21 mouse cellular contexts compared by ENCODE assay signal in genomic region chr15:62215616-62216398, GRCm38 (mm10).
A peak's percentile ranks its signal among the peaks of the same experiment; 100 is the strongest.
DNase-seq lines count a peak whose midpoint lies in the region; ATAC-seq and TF ChIP-seq lines count a peak whose summit lies in the region.
"Had no signal": no experiment of that assay in that cellular context is flagged by ENCODE, and none has a peak within 500 bp of the region (broad histone marks: within the 10 kb centered on the region; RNA-seq: fewer than 3 reads in every experiment).

No protein-coding gene starts in this region.

- TF ChIP-seq EP300 in MEL (IDR thresholded peaks at IDR 0.05; ENCODE audit: low read depth in 1 of 2, low read length in 2 of 2) = no peak

- no peak overlapping the region for H3K4me3 ChIP-seq in heart, embryonic 14.5 days (ENCODE audit: control insufficient read depth in 1 of 2, insufficient read depth in 1 of 2, low read depth in 1 of 2, low read length in 2 of 2)
- H3K4me3 ChIP-seq in MEL (ENCODE audit: control insufficient read depth in 1 of 2, insufficient read depth in 1 of 2, low read depth in 2 of 2, low read length in 2 of 2) = peak overlapping the region; percentile 61 to 72
- H3K4me3 ChIP-seq in liver, embryonic 15.5 days (replicated peaks) = no peak overlapping the region
- H3K4me3 ChIP-seq: embryonic facial prominence, embryonic 13.5 days; forebrain, embryonic 15.5 days; heart, embryonic 12.5 days; hindbrain, embryonic 15.5 days; limb, embryonic 13.5 days; lung, embryonic 15.5 days; midbrain, embryonic 15.5 days had no signal

- no peak overlapping the region for H3K9ac ChIP-seq in heart, embryonic 14.5 days (ENCODE audit: low read length)
- peak overlapping the region; percentile 78 for H3K9ac ChIP-seq in MEL (ENCODE audit: control insufficient read depth, low read depth, low read length, poor library complexity, severe bottlenecking)
- no peak overlapping the region for H3K9ac ChIP-seq in liver, embryonic 15.5 days
- H3K9ac ChIP-seq: embryonic facial prominence, embryonic 13.5 days; forebrain, embryonic 15.5 days; heart, embryonic 12.5 days; hindbrain, embryonic 15.5 days; limb, embryonic 13.5 days; lung, embryonic 15.5 days; midbrain, embryonic 15.5 days had no signal

- H3K9me3 ChIP-seq in heart, embryonic 14.5 days (ENCODE audit: control insufficient read depth, low read length) = no peaks in the 10 kb centered on the region
- no peaks in the 10 kb centered on the region for H3K9me3 ChIP-seq in MEL (replicated peaks; ENCODE audit: insufficient read depth, low read length)
- H3K9me3 ChIP-seq in liver, embryonic 15.5 days (replicated peaks) = no peaks in the 10 kb centered on the region
- H3K9me3 ChIP-seq: embryonic facial prominence, embryonic 13.5 days; forebrain, embryonic 15.5 days; heart, embryonic 12.5 days; hindbrain, embryonic 15.5 days; limb, embryonic 13.5 days; lung, embryonic 15.5 days; midbrain, embryonic 15.5 days had no signal

- peaks cover 7 to 19% of the 10 kb centered on the region in 2 experiments; a peak in 2 of 4 replicates for H3K4me1 ChIP-seq in heart, embryonic 14.5 days (ENCODE audit: control insufficient read depth in 2 of 2, insufficient read depth in 2 of 2, low read length in 2 of 2)
- H3K4me1 ChIP-seq in MEL (ENCODE audit: control insufficient read depth in 1 of 2, insufficient read depth in 2 of 2, low read length in 2 of 2) = peaks cover 15 to 75% of the 10 kb centered on the region in 2 experiments
- peaks cover 58% of the 10 kb centered on the region for H3K4me1 ChIP-seq in liver, embryonic 15.5 days (replicated peaks)
- H3K4me1 ChIP-seq: forebrain, embryonic 15.5 days; limb, embryonic 13.5 days; lung, embryonic 15.5 days; midbrain, embryonic 15.5 days had no signal

- no peak overlapping the region for H3K4me2 ChIP-seq in heart, embryonic 14.5 days (ENCODE audit: low read length)
- no peak overlapping the region for H3K4me2 ChIP-seq in liver, embryonic 15.5 days
- H3K4me2 ChIP-seq: embryonic facial prominence, embryonic 13.5 days; forebrain, embryonic 15.5 days; heart, embryonic 12.5 days; hindbrain, embryonic 15.5 days; limb, embryonic 13.5 days; lung, embryonic 15.5 days; midbrain, embryonic 15.5 days had no signal

- 0 out of 2 replicates have a peak, but pooled peaks have one; percentile 21 for ATAC-seq in heart, embryonic 14.5 days (ENCODE audit: insufficient number of reproducible peaks, insufficient read depth, low FRiP score, low read depth)
- ATAC-seq in common myeloid progenitor, adult 5-6 weeks (replicated peaks; ENCODE audit: low read depth, poor library complexity, severe bottlenecking) = peak; percentile 45; the same call in 1 of the 2 replicates
- peak; percentile 33 for ATAC-seq in liver, embryonic 15.5 days (ENCODE audit: insufficient read depth)
- ATAC-seq: activated CD4-positive, CD25-positive, alpha-beta regulatory T cell, adult 4 months; forebrain, embryonic 15.5 days; intestine, embryonic 16.5 days; midbrain, embryonic 15.5 days had no signal

- TF ChIP-seq RAD21 in MEL (IDR thresholded peaks at IDR 0.05; ENCODE audit: low read depth, low read length) = no peak

- no peaks in the 10 kb centered on the region for H3K27me3 ChIP-seq in heart, embryonic 14.5 days (ENCODE audit: control insufficient read depth, insufficient read depth, low read length)
- no peaks in the 10 kb centered on the region for H3K27me3 ChIP-seq in MEL (ENCODE audit: control insufficient read depth in 1 of 2, insufficient read depth in 2 of 2, low read length in 2 of 2)
- no peaks in the 10 kb centered on the region for H3K27me3 ChIP-seq in liver, embryonic 15.5 days
- H3K27me3 ChIP-seq: embryonic facial prominence, embryonic 13.5 days; forebrain, embryonic 15.5 days; hindbrain, embryonic 15.5 days; limb, embryonic 13.5 days; lung, embryonic 15.5 days; midbrain, embryonic 15.5 days had no signal

- H3K27ac ChIP-seq in heart, embryonic 14.5 days (replicated peaks in 1 of 2; ENCODE audit: control insufficient read depth in 1 of 2, insufficient read depth in 1 of 2, low read depth in 2 of 2, low read length in 2 of 2) = no peak overlapping the region
- peak overlapping the region; percentile 95 for H3K27ac ChIP-seq in MEL (ENCODE audit: control insufficient read depth, low read depth, low read length)
- H3K27ac ChIP-seq in liver, embryonic 15.5 days (replicated peaks) = peak overlapping the region; percentile 29
- H3K27ac ChIP-seq: embryonic facial prominence, embryonic 13.5 days; forebrain, embryonic 15.5 days; hindbrain, embryonic 15.5 days; limb, embryonic 13.5 days; lung, embryonic 15.5 days; midbrain, embryonic 15.5 days had no signal

- 42% methylated on average over 8 of the region's 8 CpGs for WGBS in heart, embryonic 14.5 days
- WGBS in liver, embryonic 15.5 days (ENCODE audit: insufficient replicate concordance) = 30% methylated on average over 8 of the region's 8 CpGs

- TF ChIP-seq CTCF in MEL (IDR thresholded peaks at IDR 0.05 in 2 of 3, conservative IDR thresholded peaks at IDR 0.05 in 1 of 3; ENCODE audit: control insufficient read depth in 1 of 3, insufficient read depth in 1 of 3, low read depth in 2 of 3, low read length in 3 of 3, poor library complexity in 1 of 3, severe bottlenecking in 1 of 3) = no peak

- peak in 1 of 2 experiments; percentile 77; a peak in 2 of 4 replicates for TF ChIP-seq POLR2A in MEL (IDR thresholded peaks at IDR 0.05; ENCODE audit: control insufficient read depth in 1 of 2, insufficient read depth in 1 of 2, low read depth in 1 of 2, low read length in 2 of 2, poor library complexity in 1 of 2)

- H3K79me2 ChIP-seq in MEL (ENCODE audit: control insufficient read depth, insufficient read depth, low read length, poor library complexity) = peaks cover 69% of the 10 kb centered on the region

- no peaks in the 10 kb centered on the region for H3K36me3 ChIP-seq in heart, embryonic 14.5 days (ENCODE audit: control insufficient read depth, insufficient read depth, low read length)
- H3K36me3 ChIP-seq in MEL (ENCODE audit: control insufficient read depth in 1 of 2, insufficient read depth in 2 of 2, low read length in 2 of 2) = peaks cover 16 to 84% of the 10 kb centered on the region in 2 experiments
- H3K36me3 ChIP-seq in liver, embryonic 15.5 days (replicated peaks) = peaks cover 12% of the 10 kb centered on the region
- H3K36me3 ChIP-seq: forebrain, embryonic 15.5 days; heart, embryonic 12.5 days; hindbrain, embryonic 15.5 days; limb, embryonic 13.5 days; lung, embryonic 15.5 days; midbrain, embryonic 15.5 days had no signal

- DNase-seq in heart, adult 8-10 months (ENCODE audit: low spot score) = no peak
- peak; percentile 89 for DNase-seq in MEL (ENCODE audit: low read depth, low spot score)
- no peak for DNase-seq in spleen, adult 18-20 months
- DNase-seq in retina, embryonic 14.5 days (ENCODE audit: low spot score) = no peak
- DNase-seq in cerebellum, postnatal 14 days = no peak
- DNase-seq: B cell, adult 2 months; cerebellum, adult 9-11 months; lung, postnatal 4 days; thymus, postnatal 36 days had no signal

TF ChIP-seq in MEL, 35 proteins besides CTCF, POLR2A, EP300 and RAD21 (continues in another document):
- TF ChIP-seq ZNF384 (IDR thresholded peaks at IDR 0.05; ENCODE audit: low read depth, low read length) (no peak), MYB (IDR thresholded peaks at IDR 0.05; ENCODE audit: low read depth, low read length) (no peak), TCF12 (IDR thresholded peaks at IDR 0.05; ENCODE audit: low read depth, low read length) (no peak), TBP (IDR thresholded peaks at IDR 0.05; ENCODE audit: low read depth, low read length) (peak; percentile 88), ZMIZ1 (IDR thresholded peaks at IDR 0.05; ENCODE audit: low read depth, low read length) (no peak), MYC (IDR thresholded peaks at IDR 0.05; ENCODE audit: low read depth, low read length) (no peak), SIN3A (IDR thresholded peaks at IDR 0.05; ENCODE audit: low read length) (no peak), ELF1 (IDR thresholded peaks at IDR 0.05; ENCODE audit: low read depth, low read length) (no peak), SMC3 (IDR thresholded peaks at IDR 0.05; ENCODE audit: low read depth, low read length) (no peak), USF1 (IDR thresholded peaks at IDR 0.05; ENCODE audit: low read depth, low read length) (no peak), ZKSCAN1 (IDR thresholded peaks at IDR 0.05; ENCODE audit: low read depth, low read length) (no peak), JUND (IDR thresholded peaks at IDR 0.05; ENCODE audit: low read depth, low read length) (no peak), MXI1 (IDR thresholded peaks at IDR 0.05; ENCODE audit: low read depth, low read length) (no peak), TAL1 (IDR thresholded peaks at IDR 0.05; ENCODE audit: low read length) (peak; percentile 76), BHLHE40 (IDR thresholded peaks at IDR 0.05; ENCODE audit: borderline replicate concordance, low read depth, low read length) (no peak), KAT2A (conservative IDR thresholded peaks at IDR 0.05; ENCODE audit: low read depth, low read length) (no peak), MAZ (IDR thresholded peaks at IDR 0.05; ENCODE audit: low read depth, low read length) (no peak), MAX (IDR thresholded peaks at IDR 0.05; ENCODE audit: low read length) (no peak), ETS1 (IDR thresholded peaks at IDR 0.05; ENCODE audit: low read depth, low read length) (no peak), USF2 (IDR thresholded peaks at IDR 0.05; ENCODE audit: borderline replicate concordance in 1 of 2, insufficient read depth in 1 of 2, low read depth in 1 of 2, low read length in 2 of 2) (no peak), MEF2A (IDR thresholded peaks at IDR 0.05; ENCODE audit: extremely low read depth, insufficient replicate concordance, low read depth, low read length, poor library complexity, severe bottlenecking) (no peak), GABPA (IDR thresholded peaks at IDR 0.05; ENCODE audit: low read depth, low read length) (no peak), GATA1 (IDR thresholded peaks at IDR 0.05; ENCODE audit: low read depth, low read length) (peak; percentile 91), UBTF (IDR thresholded peaks at IDR 0.05; ENCODE audit: borderline replicate concordance, insufficient read depth, low read depth, low read length) (0 out of 2 replicates have a peak, but pooled peaks have one; percentile 55), MAFK (IDR thresholded peaks at IDR 0.05; ENCODE audit: borderline replicate concordance, low read depth, low read length) (no peak), NRF1 (IDR thresholded peaks at IDR 0.05; ENCODE audit: insufficient read depth, low read depth, low read length, poor library complexity, severe bottlenecking) (no peak), POLR2AphosphoS2 (IDR thresholded peaks at IDR 0.05; ENCODE audit: low read length) (no peak), HCFC1 (IDR thresholded peaks at IDR 0.05; ENCODE audit: low read depth, low read length) (no peak), POLR2AphosphoS5 (IDR thresholded peaks at IDR 0.05; ENCODE audit: borderline replicate concordance, low read depth, low read length) (no peak), ZC3H11A (IDR thresholded peaks at IDR 0.05; ENCODE audit: low read depth, low read length) (no peak)

Comparison
In these comparisons a context has a peak if more than half of its experiments do, and no peak if none do; other contexts are left out.
1. H3K27ac ChIP-seq: peak in MEL (single experiment) and liver, embryonic 15.5 days (single experiment); none in heart, embryonic 14.5 days (0 of 2).
2. H3K4me3 ChIP-seq: peak in MEL (2 of 2); none in heart, embryonic 14.5 days (0 of 2) and liver, embryonic 15.5 days (single experiment).
3. Peak in every context shown above with its lines, with median percentiles within 50 percentile points of each other: ATAC-seq.